Mouse (Mus musculus) C2C12 (cell line): ENCODE measurements around the gene Limch1. TPM values are rescaled to one million over a fixed set of nuclear protein-coding genes. Genes with fewer than 3 reads are reported as not detected.

Experiments used
- H3K27me3 ChIP-seq: one replicate; pipeline ENCODE4 v1.6.1; 2011; ENCODE audit not compliant: control insufficient read depth, insufficient read depth, insufficient read length
- H3K36me3 ChIP-seq: one replicate; pipeline ENCODE4 v1.6.1; 2011; ENCODE audit not compliant: control insufficient read depth, insufficient read depth
- H3K4me3 ChIP-seq: one replicate; pipeline ENCODE4 v1.5.1; 2011; ENCODE audit warnings: mild to moderate bottlenecking, control low read depth; ENCODE audit not compliant: poor library complexity, insufficient read depth, severe bottlenecking
- H3K79me2 ChIP-seq: one replicate; pipeline ENCODE4 v1.6.1; 2011; ENCODE audit not compliant: control insufficient read depth, insufficient read depth
- H3K79me3 ChIP-seq: one replicate; pipeline ENCODE4 v1.6.1; 2011; ENCODE audit warnings: low read depth, control low read depth
- H3ac ChIP-seq: one replicate; pipeline ENCODE3; 2011; ENCODE audit warnings: low read depth; ENCODE audit not compliant: control insufficient read depth, insufficient read length
- CEBPB ChIP-seq: IDR thresholded peaks from one replicate; pipeline ENCODE4 v1.6.1; 2011; ENCODE audit warnings: low read depth, mild to moderate bottlenecking, control low read depth, moderate library complexity
- CTCF ChIP-seq: IDR thresholded peaks from one replicate; pipeline ENCODE4 v1.5.1; 2011; ENCODE audit not compliant: control insufficient read depth, insufficient read depth, insufficient read length
- FOSL1 ChIP-seq: IDR thresholded peaks from one replicate; pipeline ENCODE4 v1.8.0; 2011; ENCODE audit warnings: mild to moderate bottlenecking, low read length; ENCODE audit not compliant: poor library complexity, insufficient read depth, severe bottlenecking
- MAX ChIP-seq: IDR thresholded peaks from one replicate; pipeline ENCODE4 v1.6.1; 2011; ENCODE audit warnings: mild to moderate bottlenecking, control low read depth
- MYOD1 ChIP-seq: IDR thresholded peaks from one replicate; pipeline ENCODE4 v1.6.1; 2011; ENCODE audit warnings: low read depth; ENCODE audit not compliant: control insufficient read depth, insufficient read length
- MYOG ChIP-seq: IDR thresholded peaks from one replicate; pipeline ENCODE4 v1.6.1; 2011; ENCODE audit not compliant: control insufficient read depth, insufficient read length; ENCODE audit errors: extremely low read depth
- USF1 ChIP-seq: IDR thresholded peaks from one replicate; pipeline ENCODE4 v1.6.1; 2011; ENCODE audit warnings: low read depth, mild to moderate bottlenecking, control low read depth, moderate library complexity
- polyA plus RNA-seq: library from polyadenylated mRNA; unstranded; fragments of >200 nt; fragmentation: generic; extraction: Trizol; gene quantifications from one replicate; pipeline ENCODE4 v1.2.1, GENCODE M21; 2012; ENCODE audit warnings: missing spikeins

Gene Limch1
- polyA plus RNA-seq, 1 experiment = not detected

- H3K27me3 ChIP-seq = peaks cover 29% of the 10 kb centered on the region
- H3K79me3 ChIP-seq = no peaks in the 10 kb centered on the region
- no peak overlapping the region for H3K4me3 ChIP-seq
- H3K36me3 ChIP-seq = no peaks in the 10 kb centered on the region
- TF ChIP-seq FOSL1 (no peak), MYOD1 (no peak), MYOG (no peak), CEBPB (no peak), MAX (no peak), USF1 (no peak), CTCF (no peak)
- H3ac ChIP-seq = no peak overlapping the region
- H3K79me2 ChIP-seq = no peaks in the 10 kb centered on the region
Observed at GRCm38 (mm10) chr5:67096378-67096771, 350.7 kb downstream of the Limch1 start.

GRCm38 (mm10) chr5:67097106-67098050 is 351.8 kb downstream of the Limch1 start:
- no peak overlapping the region for H3K4me3 ChIP-seq
- no peaks in the 10 kb centered on the region for H3K79me3 ChIP-seq
- H3K36me3 ChIP-seq = no peaks in the 10 kb centered on the region
- H3ac ChIP-seq = no peak overlapping the region
- peaks cover 36% of the 10 kb centered on the region for H3K27me3 ChIP-seq
- no peak for TF ChIP-seq CEBPB
- TF ChIP-seq CTCF = no peak
- TF ChIP-seq FOSL1 = no peak
- no peak for TF ChIP-seq USF1
- TF ChIP-seq MYOD1 = no peak
- no peak for TF ChIP-seq MYOG
- TF ChIP-seq MAX = no peak
- no peaks in the 10 kb centered on the region for H3K79me2 ChIP-seq

DNA sequence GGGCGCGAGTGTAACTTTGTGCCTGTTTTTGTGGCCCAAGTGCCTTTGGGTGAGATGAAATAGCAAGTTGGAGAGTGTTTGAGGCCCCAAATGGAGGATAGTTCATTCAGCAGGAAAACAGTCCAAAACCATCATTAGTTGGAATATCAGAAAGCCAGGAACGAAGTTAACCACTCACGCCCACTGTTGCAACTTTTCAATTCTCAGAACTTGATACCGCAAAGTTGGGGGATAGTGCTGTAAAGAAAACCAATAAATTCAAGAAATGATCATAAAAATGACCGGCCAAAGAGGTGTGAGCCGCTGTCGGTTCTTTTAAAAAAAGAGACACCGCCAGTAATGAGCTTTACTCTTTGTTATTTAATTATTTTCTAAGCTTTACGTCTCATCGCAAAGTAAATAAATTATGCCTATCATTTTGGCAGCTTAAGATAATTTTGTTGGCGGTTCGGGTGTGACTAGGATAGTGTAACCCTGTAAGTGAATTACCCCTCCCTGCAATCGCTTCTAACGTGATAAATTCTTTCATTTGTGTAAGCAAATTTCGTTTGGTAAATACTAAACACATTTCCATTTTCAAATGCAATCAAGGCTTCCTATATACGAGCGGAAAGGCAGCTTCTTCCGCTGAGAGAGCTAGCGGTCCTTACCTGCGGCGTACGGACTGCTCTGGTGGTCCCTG is 352.6 kb downstream of the Limch1 start:
- TF ChIP-seq FOSL1 = no peak
- no peak for TF ChIP-seq MAX
- Histone ChIP-seq H3K27me3 (peaks cover 36% of the 10 kb centered on the region), H3K36me3 (no peaks in the 10 kb centered on the region), H3ac (no peak overlapping the region), H3K4me3 (no peak overlapping the region), H3K79me2 (no peaks in the 10 kb centered on the region), H3K79me3 (no peaks in the 10 kb centered on the region)

DNA sequence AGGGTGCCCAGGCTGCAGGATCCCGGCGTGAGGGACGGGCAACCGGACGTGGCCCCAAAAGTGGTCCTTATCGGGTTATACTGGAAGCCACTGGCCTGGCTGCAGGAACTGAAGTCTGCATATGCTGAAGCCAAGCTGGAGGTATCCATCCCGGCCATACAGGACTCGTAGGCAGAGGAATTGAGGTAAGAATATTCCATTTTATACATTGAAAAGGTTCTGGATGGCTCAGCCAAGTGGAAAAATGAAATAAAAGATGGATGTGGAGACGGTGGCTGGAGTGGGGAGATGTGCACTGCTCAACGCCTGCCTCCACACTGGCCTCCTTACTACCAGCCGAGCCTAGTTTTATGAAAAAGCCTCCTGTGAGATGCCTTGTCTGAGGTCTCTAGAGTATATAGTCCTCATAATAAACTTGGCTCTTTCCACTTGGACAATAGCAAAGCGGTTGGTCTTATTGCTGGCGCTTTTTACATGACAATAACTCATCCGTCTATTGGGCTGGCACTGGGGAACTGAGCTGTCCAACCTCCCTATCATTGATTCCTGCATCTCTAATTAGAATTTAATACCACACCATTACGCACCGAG is 353.2 kb downstream of the Limch1 start, which contains the start of gene Phox2b:
Gene Phox2b, minus strand, starts transcription at position 569 of the 591 bp plus-strand sequence.
- H3K27me3 ChIP-seq = peaks cover 36% of the 10 kb centered on the region
- TF ChIP-seq MYOG = no peak
- no peak for TF ChIP-seq FOSL1
- TF ChIP-seq MYOD1 = no peak
- no peak for TF ChIP-seq MAX
- TF ChIP-seq CTCF = no peak
- no peak for TF ChIP-seq CEBPB
- TF ChIP-seq USF1 = no peak
- no peaks in the 10 kb centered on the region for H3K36me3 ChIP-seq
- H3K79me3 ChIP-seq = no peaks in the 10 kb centered on the region
- H3ac ChIP-seq = no peak within 1 kb of the TSS
- H3K4me3 ChIP-seq = no peak within 1 kb of the TSS
- H3K79me2 ChIP-seq = no peaks in the 10 kb centered on the region

DNA sequence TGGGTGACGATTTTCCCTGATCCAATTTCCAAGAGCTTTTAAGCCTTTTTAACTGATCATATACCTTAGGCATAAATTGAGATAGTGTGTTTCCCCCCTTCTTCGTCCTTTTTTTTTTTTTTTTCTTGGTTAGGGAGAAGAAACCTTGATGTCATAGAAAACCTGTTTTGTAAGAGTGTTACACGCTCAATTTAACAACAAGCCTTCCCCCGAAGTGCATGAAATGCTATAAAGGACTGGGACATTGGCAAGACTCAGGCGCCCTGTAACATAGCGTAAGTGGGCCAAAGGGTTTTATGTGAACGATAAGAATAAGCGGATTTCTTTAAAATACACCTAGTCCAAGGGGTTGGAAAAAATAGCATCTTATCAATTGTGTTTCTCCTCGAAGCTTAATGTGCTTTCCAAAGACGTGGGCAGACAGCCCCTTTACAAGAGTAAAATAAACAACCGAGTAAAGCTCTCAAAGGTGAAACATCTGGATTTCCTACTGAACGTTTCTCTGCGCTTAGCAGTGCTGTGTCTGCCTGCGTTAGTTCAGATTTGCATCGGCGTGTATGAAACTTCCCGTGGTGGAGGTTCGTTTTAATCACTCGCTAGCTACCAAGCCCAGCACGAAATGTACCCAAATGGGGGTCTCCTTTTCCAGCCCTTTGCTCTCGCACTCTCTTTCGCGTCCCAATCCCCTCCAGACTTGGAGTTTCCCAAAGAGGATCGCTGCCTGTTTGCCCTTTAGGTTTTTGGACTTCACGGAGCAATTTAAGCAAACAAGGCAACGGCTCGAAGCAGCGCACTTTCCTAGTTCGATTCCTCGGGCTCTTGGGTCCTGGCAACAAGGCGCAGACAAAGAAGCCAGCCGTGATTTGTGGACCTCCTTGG is 354.0 kb downstream of the Limch1 start:
- H3ac ChIP-seq = no peak overlapping the region
- no peaks in the 10 kb centered on the region for H3K79me2 ChIP-seq
- no peak for TF ChIP-seq MAX
- TF ChIP-seq CEBPB = no peak
- no peak for TF ChIP-seq USF1
- no peak for TF ChIP-seq FOSL1
- H3K79me3 ChIP-seq = no peaks in the 10 kb centered on the region
- H3K27me3 ChIP-seq = peaks cover 36% of the 10 kb centered on the region
- H3K4me3 ChIP-seq = no peak overlapping the region
- no peaks in the 10 kb centered on the region for H3K36me3 ChIP-seq
